Mouse (Mus musculus): ENCODE data around the gene Cryl1. TPM values are rescaled to one million over a fixed set of nuclear protein-coding genes. Genes with fewer than 3 reads are reported as not detected.

Cryl1 gene
- total and polyA plus RNA-seq, 3 experiments = 17.8 to 22.0 TPM; not detected in 1

GRCm38 (mm10) chr14:57417187-57417586 is 18.9 kb upstream of the Cryl1 start:
- Histone ChIP-seq H3K27ac (ENCODE audit: control insufficient read depth, low read depth, low read length) (no peak overlapping the region), H3K9me3 (replicated peaks; ENCODE audit: insufficient read depth, low read length) (no peaks in the 10 kb centered on the region), H3K79me2 (ENCODE audit: control insufficient read depth, insufficient read depth, low read length, poor library complexity) (no peaks in the 10 kb centered on the region), H3K4me3 (ENCODE audit: control insufficient read depth in 1 of 2, insufficient read depth in 1 of 2, low read depth in 2 of 2, low read length in 2 of 2) (0 out of 4 replicates have a peak overlapping the region, but pooled peaks of 1 of the 2 experiments have one; percentile 31), H3K4me1 (ENCODE audit: control insufficient read depth in 1 of 2, insufficient read depth in 2 of 2, low read length in 2 of 2) (no peaks in the 10 kb centered on the region), H3K36me3 (ENCODE audit: control insufficient read depth in 1 of 2, insufficient read depth in 2 of 2, low read length in 2 of 2) (no peaks in the 10 kb centered on the region), H3K27me3 (ENCODE audit: control insufficient read depth in 1 of 2, insufficient read depth in 2 of 2, low read length in 2 of 2) (peaks cover 10 to 11% of the 10 kb centered on the region in 2 experiments), H3K9ac (ENCODE audit: control insufficient read depth, low read depth, low read length, poor library complexity, severe bottlenecking) (no peak overlapping the region)
- TF ChIP-seq ETS1 (IDR thresholded peaks at IDR 0.05; ENCODE audit: low read depth, low read length) (no peak), ZC3H11A (IDR thresholded peaks at IDR 0.05; ENCODE audit: low read depth, low read length) (no peak), MAFK (IDR thresholded peaks at IDR 0.05; ENCODE audit: borderline replicate concordance, low read depth, low read length) (no peak), USF1 (IDR thresholded peaks at IDR 0.05; ENCODE audit: low read depth, low read length) (no peak), POLR2AphosphoS2 (IDR thresholded peaks at IDR 0.05; ENCODE audit: low read length) (no peak), TAL1 (IDR thresholded peaks at IDR 0.05; ENCODE audit: low read length) (no peak), SMC3 (IDR thresholded peaks at IDR 0.05; ENCODE audit: low read depth, low read length) (no peak), TBP (IDR thresholded peaks at IDR 0.05; ENCODE audit: low read depth, low read length) (no peak), GABPA (IDR thresholded peaks at IDR 0.05; ENCODE audit: low read depth, low read length) (no peak), GATA1 (IDR thresholded peaks at IDR 0.05; ENCODE audit: low read depth, low read length) (no peak), CHD2 (IDR thresholded peaks at IDR 0.05; ENCODE audit: low read length) (no peak), JUND (IDR thresholded peaks at IDR 0.05; ENCODE audit: low read depth, low read length) (no peak), NRF1 (IDR thresholded peaks at IDR 0.05; ENCODE audit: insufficient read depth, low read depth, low read length, poor library complexity, severe bottlenecking) (no peak)
- peak; percentile 67 for DNase-seq (ENCODE audit: low read depth, low spot score)

GRCm38 (mm10) chr14:57412166-57412565 is 13.8 kb upstream of the Cryl1 start:
- H3K27ac ChIP-seq (ENCODE audit: control insufficient read depth, low read depth, low read length) = no peak overlapping the region
- H3K36me3 ChIP-seq (ENCODE audit: control insufficient read depth in 1 of 2, insufficient read depth in 2 of 2, low read length in 2 of 2) = no peaks in the 10 kb centered on the region
- no peaks in the 10 kb centered on the region for H3K9me3 ChIP-seq (replicated peaks; ENCODE audit: insufficient read depth, low read length)
- no peak for DNase-seq (ENCODE audit: low read depth, low spot score)
- H3K9ac ChIP-seq (ENCODE audit: control insufficient read depth, low read depth, low read length, poor library complexity, severe bottlenecking) = no peak overlapping the region
- H3K4me1 ChIP-seq (ENCODE audit: control insufficient read depth in 1 of 2, insufficient read depth in 2 of 2, low read length in 2 of 2) = no peaks in the 10 kb centered on the region
- H3K27me3 ChIP-seq (ENCODE audit: control insufficient read depth in 1 of 2, insufficient read depth in 2 of 2, low read length in 2 of 2) = no peaks in the 10 kb centered on the region; a peak in 2 of 4 replicates
- no peak overlapping the region for H3K4me3 ChIP-seq (ENCODE audit: control insufficient read depth in 1 of 2, insufficient read depth in 1 of 2, low read depth in 2 of 2, low read length in 2 of 2)
- H3K79me2 ChIP-seq (ENCODE audit: control insufficient read depth, insufficient read depth, low read length, poor library complexity) = no peaks in the 10 kb centered on the region
- no peak for TF ChIP-seq USF2 (IDR thresholded peaks at IDR 0.05; ENCODE audit: borderline replicate concordance in 1 of 2, insufficient read depth in 1 of 2, low read depth in 1 of 2, low read length in 2 of 2)
- TF ChIP-seq POLR2A (IDR thresholded peaks at IDR 0.05; ENCODE audit: control insufficient read depth in 1 of 2, insufficient read depth in 1 of 2, low read depth in 1 of 2, low read length in 2 of 2, poor library complexity in 1 of 2) = no peak
- TF ChIP-seq ZC3H11A (IDR thresholded peaks at IDR 0.05; ENCODE audit: low read depth, low read length) = no peak

- H3K4me1 ChIP-seq (ENCODE audit: control insufficient read depth in 1 of 2, insufficient read depth in 2 of 2, low read length in 2 of 2) = no peaks in the 10 kb centered on the region
- peak; percentile 41 for DNase-seq (ENCODE audit: low read depth, low spot score)
- H3K9ac ChIP-seq (ENCODE audit: control insufficient read depth, low read depth, low read length, poor library complexity, severe bottlenecking) = no peak overlapping the region
- H3K79me2 ChIP-seq (ENCODE audit: control insufficient read depth, insufficient read depth, low read length, poor library complexity) = no peaks in the 10 kb centered on the region
- H3K27ac ChIP-seq (ENCODE audit: control insufficient read depth, low read depth, low read length) = no peak overlapping the region
- H3K36me3 ChIP-seq (ENCODE audit: control insufficient read depth in 1 of 2, insufficient read depth in 2 of 2, low read length in 2 of 2) = no peaks in the 10 kb centered on the region
- H3K9me3 ChIP-seq (replicated peaks; ENCODE audit: insufficient read depth, low read length) = no peaks in the 10 kb centered on the region
- H3K27me3 ChIP-seq (ENCODE audit: control insufficient read depth in 1 of 2, insufficient read depth in 2 of 2, low read length in 2 of 2) = no peaks in the 10 kb centered on the region
- no peak overlapping the region for H3K4me3 ChIP-seq (ENCODE audit: control insufficient read depth in 1 of 2, insufficient read depth in 1 of 2, low read depth in 2 of 2, low read length in 2 of 2)
- no peak for TF ChIP-seq UBTF (IDR thresholded peaks at IDR 0.05; ENCODE audit: borderline replicate concordance, insufficient read depth, low read depth, low read length)
- no peak for TF ChIP-seq MAX (IDR thresholded peaks at IDR 0.05; ENCODE audit: low read length)
- no peak for TF ChIP-seq ZMIZ1 (IDR thresholded peaks at IDR 0.05; ENCODE audit: low read depth, low read length)
- peak; percentile 47; the same call in 1 of the 2 replicates for TF ChIP-seq ZNF384 (IDR thresholded peaks at IDR 0.05; ENCODE audit: low read depth, low read length)
- no peak for TF ChIP-seq BHLHE40 (IDR thresholded peaks at IDR 0.05; ENCODE audit: borderline replicate concordance, low read depth, low read length)
- TF ChIP-seq NRF1 (IDR thresholded peaks at IDR 0.05; ENCODE audit: insufficient read depth, low read depth, low read length, poor library complexity, severe bottlenecking) = no peak
- TF ChIP-seq CTCF (IDR thresholded peaks at IDR 0.05 in 2 of 3, conservative IDR thresholded peaks at IDR 0.05 in 1 of 3; ENCODE audit: control insufficient read depth in 1 of 3, insufficient read depth in 1 of 3, low read depth in 2 of 3, low read length in 3 of 3, poor library complexity in 1 of 3, severe bottlenecking in 1 of 3) = peak in 1 of 3 experiments; percentile 61; a peak in 2 of 6 replicates
- TF ChIP-seq MYC (IDR thresholded peaks at IDR 0.05; ENCODE audit: low read depth, low read length) = no peak
- no peak for TF ChIP-seq USF2 (IDR thresholded peaks at IDR 0.05; ENCODE audit: borderline replicate concordance in 1 of 2, insufficient read depth in 1 of 2, low read depth in 1 of 2, low read length in 2 of 2)
- no peak for TF ChIP-seq TAL1 (IDR thresholded peaks at IDR 0.05; ENCODE audit: low read length)
- TF ChIP-seq ELF1 (IDR thresholded peaks at IDR 0.05; ENCODE audit: low read depth, low read length) = no peak
- no peak for TF ChIP-seq POLR2AphosphoS2 (IDR thresholded peaks at IDR 0.05; ENCODE audit: low read length)
- TF ChIP-seq ZKSCAN1 (IDR thresholded peaks at IDR 0.05; ENCODE audit: low read depth, low read length) = no peak
- no peak for TF ChIP-seq SIN3A (IDR thresholded peaks at IDR 0.05; ENCODE audit: low read length)
- no peak for TF ChIP-seq HCFC1 (IDR thresholded peaks at IDR 0.05; ENCODE audit: low read depth, low read length)
These were observed 10.8 kb upstream of the Cryl1 start for GRCm38 (mm10) chr14:57409106-57409505.

Measured in MEL (cell line).